Mouse (Mus musculus): ENCODE measurements around the gene Gm10128.
"Not testable (repeated sequence)": the region's sequence is repeated elsewhere in the genome, so short reads cannot be mapped to it uniquely, and the experiment has no call there.

Gene Gm10128

DNA sequence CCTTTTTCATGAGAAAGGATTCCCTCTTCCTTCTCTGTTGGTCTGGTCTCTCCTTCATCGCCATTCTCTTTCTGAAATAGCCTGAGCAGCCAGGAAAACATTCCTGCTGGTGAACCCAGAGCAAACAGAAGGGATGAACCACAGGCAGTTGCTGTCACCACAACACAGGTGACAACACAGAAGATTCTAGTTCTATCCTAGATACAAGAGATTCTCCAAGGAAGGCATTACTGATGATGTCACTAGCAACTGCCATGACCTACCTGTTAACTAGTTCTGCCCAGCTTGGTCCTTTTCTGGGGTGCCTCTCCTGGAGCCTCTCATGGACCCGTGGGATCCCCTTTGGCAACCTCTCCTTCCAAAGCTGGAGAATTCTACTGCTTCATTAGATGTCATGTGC, at the start of gene Gm10128:
Gm10128 (minus strand) TSS at position 101 of the 400 bp plus-strand sequence.
- DNase-seq (ENCODE audit: low spot score in 2 of 2), result not testable (repeated sequence)

DNA sequence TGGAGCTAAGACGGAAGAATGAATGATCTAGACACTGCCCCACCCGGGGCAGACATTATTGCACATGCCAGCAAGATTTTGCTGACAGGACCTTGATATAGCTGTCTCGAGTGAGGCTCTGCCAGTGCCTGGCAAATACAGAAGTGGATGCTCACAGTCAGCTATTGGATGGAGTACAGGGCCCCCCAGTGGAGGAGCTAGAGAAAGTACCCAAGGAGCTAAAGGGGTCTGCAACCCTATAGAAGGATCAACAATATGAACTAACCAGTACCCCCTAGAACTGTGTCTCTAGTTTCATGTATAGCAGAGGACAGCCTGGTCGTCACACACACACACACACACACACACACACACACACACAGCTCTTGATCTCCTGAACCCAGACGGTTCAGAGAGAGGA, 37.4 kb upstream of the Gm10128 start:
- not testable (repeated sequence) for DNase-seq (ENCODE audit: low spot score in 2 of 2)

DNA sequence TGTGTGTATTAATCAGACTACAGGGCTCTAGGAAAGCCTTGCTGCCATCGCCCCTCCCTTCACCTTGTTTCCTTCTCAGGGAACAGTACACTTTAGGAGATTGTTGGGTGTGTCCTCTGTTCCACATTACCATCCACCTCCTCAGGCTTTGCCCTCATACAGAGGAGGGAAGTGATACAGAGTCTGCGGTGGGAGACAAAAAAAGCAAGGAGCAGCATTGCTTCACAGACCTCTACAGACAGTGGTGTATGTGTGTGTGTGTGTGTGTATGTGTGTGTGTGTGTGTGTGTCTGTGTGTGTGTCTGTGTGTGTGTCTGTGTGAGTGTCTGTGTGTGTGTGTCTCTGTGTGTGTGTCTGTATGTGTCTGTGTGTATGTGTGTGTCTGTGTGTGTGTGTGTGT, 18.7 kb upstream of the Gm10128 start:
- DNase-seq (ENCODE audit: low spot score in 2 of 2), result not testable (repeated sequence)

DNA sequence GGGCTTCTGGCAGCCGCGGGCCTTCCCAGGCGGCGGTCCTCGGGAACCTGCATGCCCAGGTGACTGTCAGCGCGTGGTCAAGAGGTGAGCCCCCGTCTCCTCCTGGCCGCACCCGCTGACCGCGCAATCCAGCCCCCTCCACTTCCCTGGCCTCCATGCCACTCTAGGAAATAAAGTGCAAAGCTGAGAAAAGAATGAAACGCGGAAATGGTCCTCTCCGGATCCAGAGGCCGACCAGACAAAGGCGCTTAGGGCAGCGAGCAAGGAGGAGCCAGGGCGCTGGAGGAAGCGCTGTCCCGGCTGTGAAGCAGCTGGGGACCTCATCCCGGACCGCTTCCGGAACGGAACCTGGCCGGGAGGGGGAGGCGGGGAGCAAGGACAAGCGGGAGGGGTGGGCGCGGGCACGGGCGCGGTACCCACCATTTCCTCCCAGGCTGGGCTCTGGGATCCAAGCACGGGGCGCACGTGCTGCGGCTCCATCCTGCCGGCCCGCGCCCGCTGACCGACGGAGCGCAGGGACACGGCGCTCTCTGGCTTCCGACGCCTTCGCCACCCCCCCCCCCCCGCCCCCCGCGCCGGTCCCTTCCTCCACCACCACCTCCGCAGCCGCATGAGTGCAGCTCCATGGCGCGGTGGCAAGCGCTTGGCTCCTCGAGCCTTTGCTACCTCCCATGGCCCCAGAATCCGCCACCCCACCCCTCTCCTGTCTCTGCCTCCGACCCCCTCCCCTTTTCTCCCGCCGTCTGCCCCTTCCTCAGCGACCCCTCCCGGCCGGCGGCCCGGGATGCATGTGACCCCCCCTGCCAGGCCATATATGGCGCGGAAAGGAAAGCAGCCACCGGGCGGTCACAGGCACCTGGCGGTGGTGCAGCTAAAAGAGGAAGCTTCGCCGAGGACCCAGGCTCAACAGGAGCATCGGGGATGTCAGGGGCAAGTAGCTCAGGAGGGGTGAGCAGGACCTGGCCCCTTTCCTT, 14.6 kb upstream of the Gm10128 start:
- DNase-seq (ENCODE audit: low spot score in 2 of 2), result not testable (repeated sequence)

DNA sequence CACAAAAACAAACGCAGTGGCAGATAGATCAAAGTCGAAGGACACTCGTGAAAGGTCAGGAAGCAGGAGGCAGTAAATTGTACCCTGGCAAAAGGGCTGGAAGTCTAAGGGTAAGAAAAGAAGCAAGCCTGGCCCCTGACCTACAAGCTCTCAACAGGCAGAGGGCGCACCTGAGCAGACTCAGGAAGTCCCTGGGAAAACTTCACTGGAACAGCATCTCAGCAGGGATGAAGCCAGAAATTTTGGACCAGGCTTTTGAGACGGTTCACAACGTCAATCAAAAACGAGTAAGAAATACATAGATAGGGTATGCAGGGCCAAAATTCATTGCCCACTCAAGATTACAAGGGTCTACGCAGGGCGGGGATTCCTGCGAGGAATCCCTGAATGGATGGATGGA, 13.7 kb upstream of the Gm10128 start:
- DNase-seq (ENCODE audit: low spot score in 2 of 2), result not testable (repeated sequence)

DNA sequence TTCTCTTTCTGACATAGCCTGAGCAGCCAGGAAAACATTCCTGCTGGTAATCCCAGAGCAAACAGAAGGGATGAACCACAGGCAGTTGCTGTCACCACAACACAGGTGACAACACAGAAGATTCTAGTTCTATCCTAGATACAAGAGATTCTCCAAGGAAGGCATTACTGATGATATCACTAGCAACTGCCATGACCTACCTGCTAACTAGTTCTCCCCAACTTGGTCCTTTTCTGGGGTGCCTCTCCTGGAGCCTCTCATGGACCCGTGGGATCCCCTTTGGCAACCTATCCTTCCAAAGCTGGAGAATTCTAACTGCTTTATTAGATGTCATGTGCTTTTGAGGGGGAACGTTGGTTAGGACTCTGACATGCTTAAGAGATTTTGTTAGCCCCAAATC, 48.3 kb downstream of the Gm10128 start, which contains the start of gene Gm10338:
Gm10338 (minus strand) TSS at position 101 of the 400 bp plus-strand sequence.
- DNase-seq (ENCODE audit: low spot score in 2 of 2), result not testable (repeated sequence)
